In the genomic region with DNA sequence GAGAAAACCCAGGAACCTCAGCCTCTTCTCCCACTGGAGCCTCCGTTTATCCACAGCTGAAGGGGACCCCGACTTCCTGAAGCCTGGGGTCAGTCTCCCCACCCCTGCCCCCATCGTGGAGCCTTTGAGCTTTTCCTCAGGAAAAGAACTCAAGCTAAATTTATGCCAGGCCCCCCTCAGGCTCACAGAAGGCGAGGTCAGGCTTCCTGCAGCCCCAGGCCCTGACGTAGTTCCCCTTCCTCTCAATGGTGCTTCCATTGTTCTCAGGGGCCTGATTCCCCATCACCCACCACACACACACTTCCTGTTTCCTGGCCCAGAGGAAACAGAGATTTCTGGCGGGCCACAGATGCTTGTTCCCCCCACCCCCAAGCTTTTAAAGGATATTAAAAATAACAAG, we compare ENCODE assay signal across 8 mouse cellular contexts. TPM values are rescaled to one million over a fixed set of nuclear protein-coding genes. Genes with fewer than 3 reads are reported as not detected.
DNase-seq lines count a peak whose midpoint lies in the region; ATAC-seq and TF ChIP-seq lines count a peak whose summit lies in the region.

No protein-coding gene starts in this region.

- peaks cover 35% of the 10 kb centered on the region for H3K4me1 ChIP-seq in hindbrain, embryonic 13.5 days (replicated peaks)
- H3K4me1 ChIP-seq in liver, embryonic 14.5 days (replicated peaks; ENCODE audit: control insufficient read depth in 2 of 2, insufficient read depth in 2 of 2, low read length in 1 of 2) = peaks cover 14 to 44% of the 10 kb centered on the region in 2 experiments
- peaks cover 7% of the 10 kb centered on the region; the same call in 1 of the 2 replicates for H3K4me1 ChIP-seq in stomach, embryonic 15.5 days

- H3K36me3 ChIP-seq in hindbrain, embryonic 13.5 days = no peaks in the 10 kb centered on the region
- no peaks in the 10 kb centered on the region for H3K36me3 ChIP-seq in liver, embryonic 14.5 days (replicated peaks; ENCODE audit: control insufficient read depth, insufficient read depth, low read depth)
- H3K36me3 ChIP-seq in stomach, embryonic 15.5 days = no peaks in the 10 kb centered on the region

- H3K27me3 ChIP-seq in hindbrain, embryonic 13.5 days = no peaks in the 10 kb centered on the region
- no peaks in the 10 kb centered on the region for H3K27me3 ChIP-seq in liver, embryonic 14.5 days (ENCODE audit: control insufficient read depth, insufficient read depth, low read length)
- H3K27me3 ChIP-seq in stomach, embryonic 15.5 days (replicated peaks) = no peaks in the 10 kb centered on the region

- peak; percentile 72 for DNase-seq in adrenal gland, adult 2 months
- DNase-seq in adrenal gland, postnatal 4 days (ENCODE audit: low spot score in 2 of 2) = no peak
- DNase-seq in liver, embryonic 14.5 days (ENCODE audit: low read depth in 3 of 3, low spot score in 3 of 3) = no peak
- no peak for DNase-seq in ovary, postnatal 36 days (ENCODE audit: low spot score)
- no peak for DNase-seq in embryo, embryonic 11 days

- peak; percentile 35; the same call in 1 of the 2 replicates for TF ChIP-seq EP300 in liver, embryonic 14.5 days (IDR thresholded peaks at IDR 0.05; ENCODE audit: low read depth)

- peak overlapping the region; percentile 74 for H3K27ac ChIP-seq in hindbrain, embryonic 13.5 days
- H3K27ac ChIP-seq in liver, embryonic 14.5 days = no peak overlapping the region
- 0 out of 2 replicates have a peak overlapping the region, but pooled peaks have one; percentile 51 for H3K27ac ChIP-seq in stomach, embryonic 15.5 days

- peak overlapping the region; percentile 8; the same call in 1 of the 2 replicates for H3K9ac ChIP-seq in hindbrain, embryonic 13.5 days
- no peak overlapping the region for H3K9ac ChIP-seq in liver, embryonic 14.5 days (replicated peaks)
- H3K9ac ChIP-seq in stomach, embryonic 15.5 days = no peak overlapping the region

- H3K9me3 ChIP-seq in hindbrain, embryonic 13.5 days = no peaks in the 10 kb centered on the region
- no peaks in the 10 kb centered on the region for H3K9me3 ChIP-seq in liver, embryonic 14.5 days (ENCODE audit: control insufficient read depth, low read length)
- no peaks in the 10 kb centered on the region for H3K9me3 ChIP-seq in stomach, embryonic 15.5 days

- no peak overlapping the region for H3K4me3 ChIP-seq in hindbrain, embryonic 13.5 days
- no peak overlapping the region for H3K4me3 ChIP-seq in liver, embryonic 14.5 days (ENCODE audit: insufficient read depth in 1 of 2, low read depth in 2 of 2, low read length in 2 of 2)
- H3K4me3 ChIP-seq in stomach, embryonic 15.5 days (replicated peaks) = no peak overlapping the region

- ATAC-seq in common myeloid progenitor, adult 5-6 weeks (replicated peaks; ENCODE audit: low read depth, poor library complexity, severe bottlenecking) = peak; percentile 86
- no peak for ATAC-seq in hindbrain, embryonic 13.5 days (ENCODE audit: low FRiP score)
- ATAC-seq in liver, embryonic 14.5 days (ENCODE audit: insufficient read depth) = no peak
- ATAC-seq in stomach, embryonic 15.5 days (ENCODE audit: insufficient read depth, low FRiP score, low read depth) = no peak

- H3K4me2 ChIP-seq in hindbrain, embryonic 13.5 days = no peak overlapping the region
- no peak overlapping the region for H3K4me2 ChIP-seq in liver, embryonic 14.5 days (ENCODE audit: low read depth)
- H3K4me2 ChIP-seq in stomach, embryonic 15.5 days = no peak overlapping the region

- 50% methylated on average over 6 of the region's 6 CpGs for WGBS in hindbrain, embryonic 13.5 days
- 14% methylated on average over 6 of the region's 6 CpGs for WGBS in liver, embryonic 14.5 days (ENCODE audit: insufficient replicate concordance)
- 46% methylated on average over 6 of the region's 6 CpGs for WGBS in stomach, embryonic 15.5 days

- TF ChIP-seq CTCF in liver, embryonic 14.5 days (IDR thresholded peaks at IDR 0.05; ENCODE audit: low read depth) = no peak

RNA-seq across cellular contexts. Expression of gene Egfl7, which starts 1.4 kb away (rescaled TPM):
- 100 to 1,000 TPM in 1 of 2 experiments, 10 to 100 TPM in 1; 71.2 to 146 TPM for total RNA-seq in adrenal gland, adult 2 months (2021)
- polyA plus RNA-seq in adrenal gland, adult 2 months (2012; rRNA removed) = 355 and 444 TPM in 2 replicates
- 100 to 1,000 TPM; 265 to 295 TPM for total RNA-seq in adrenal gland, postnatal 4 days (2021)
- total RNA-seq in common myeloid progenitor, adult 5-6 weeks (2017) = 54.9 and 57.0 TPM in 2 replicates
- 72.2 and 78.9 TPM in 2 replicates for polyA plus RNA-seq in hindbrain, embryonic 13.5 days (2015; fragmentation: Nextera tagmentation; extraction: Ambion mirVana)
- 61.7 and 68.0 TPM in 2 replicates for polyA plus RNA-seq in liver, embryonic 14.5 days (2012; rRNA removed)
- polyA plus RNA-seq in liver, embryonic 14.5 days (2014; fragmentation: Nextera tagmentation; extraction: Ambion mirVana) = 46.8 and 47.6 TPM in 2 replicates
- polyA plus RNA-seq in stomach, embryonic 15.5 days (2015; fragmentation: Nextera tagmentation; extraction: Ambion mirVana) = 121 and 128 TPM in 2 replicates

RNA-seq across cellular contexts. Expression of gene Gm20532, which starts 8.1 kb away (rescaled TPM):
- not detected for total RNA-seq in adrenal gland, adult 2 months (2021)
- polyA plus RNA-seq in adrenal gland, adult 2 months (2012; rRNA removed) = not detected in 2 replicates
- total RNA-seq in adrenal gland, postnatal 4 days (2021) = not detected
- not detected in 2 replicates for total RNA-seq in common myeloid progenitor, adult 5-6 weeks (2017)
- not detected in 2 replicates for polyA plus RNA-seq in hindbrain, embryonic 13.5 days (2015; fragmentation: Nextera tagmentation; extraction: Ambion mirVana)
- not detected in 2 replicates for polyA plus RNA-seq in liver, embryonic 14.5 days (2012; rRNA removed)
- not detected in 2 replicates for polyA plus RNA-seq in liver, embryonic 14.5 days (2014; fragmentation: Nextera tagmentation; extraction: Ambion mirVana)
- polyA plus RNA-seq in stomach, embryonic 15.5 days (2015; fragmentation: Nextera tagmentation; extraction: Ambion mirVana) = not detected in 2 replicates

RNA-seq across cellular contexts. Expression of gene Agpat2, which starts 25.8 kb away (rescaled TPM):
- total RNA-seq in adrenal gland, adult 2 months (2021) = 100 to 1,000 TPM; 469 to 591 TPM
- 584 and 714 TPM in 2 replicates for polyA plus RNA-seq in adrenal gland, adult 2 months (2012; rRNA removed)
- 100 to 1,000 TPM; 121 to 156 TPM for total RNA-seq in adrenal gland, postnatal 4 days (2021)
- 32.2 and 38.7 TPM in 2 replicates for total RNA-seq in common myeloid progenitor, adult 5-6 weeks (2017)
- polyA plus RNA-seq in hindbrain, embryonic 13.5 days (2015; fragmentation: Nextera tagmentation; extraction: Ambion mirVana) = 6.8 and 7.0 TPM in 2 replicates
- polyA plus RNA-seq in liver, embryonic 14.5 days (2012; rRNA removed) = 27.2 and 29.8 TPM in 2 replicates
- 31.4 and 32.8 TPM in 2 replicates for polyA plus RNA-seq in liver, embryonic 14.5 days (2014; fragmentation: Nextera tagmentation; extraction: Ambion mirVana)
- 60.1 and 63.4 TPM in 2 replicates for polyA plus RNA-seq in stomach, embryonic 15.5 days (2015; fragmentation: Nextera tagmentation; extraction: Ambion mirVana)

RNA-seq across cellular contexts. Expression of gene Fam69b, which starts 49.9 kb away (rescaled TPM):
- total RNA-seq in adrenal gland, adult 2 months (2021) = 10 to 100 TPM in 1 of 2 experiments, 1 to 10 TPM in 1; 6.9 to 15.7 TPM
- polyA plus RNA-seq in adrenal gland, adult 2 months (2012; rRNA removed) = 21.8 and 33.4 TPM in 2 replicates
- total RNA-seq in adrenal gland, postnatal 4 days (2021) = 10 to 100 TPM; 11.1 to 11.4 TPM
- 17.5 and 19.9 TPM in 2 replicates for total RNA-seq in common myeloid progenitor, adult 5-6 weeks (2017)
- polyA plus RNA-seq in hindbrain, embryonic 13.5 days (2015; fragmentation: Nextera tagmentation; extraction: Ambion mirVana) = 109 and 117 TPM in 2 replicates
- 0.78 and 0.94 TPM in 2 replicates for polyA plus RNA-seq in liver, embryonic 14.5 days (2012; rRNA removed)
- 0.70 and 0.78 TPM in 2 replicates for polyA plus RNA-seq in liver, embryonic 14.5 days (2014; fragmentation: Nextera tagmentation; extraction: Ambion mirVana)
- polyA plus RNA-seq in stomach, embryonic 15.5 days (2015; fragmentation: Nextera tagmentation; extraction: Ambion mirVana) = 28.9 and 33.7 TPM in 2 replicates
